Mouse (Mus musculus) testis, adult 2 months (tissue): ENCODE results near the gene Pigv.

ENCODE experiments used
- CTCF ChIP-seq: fragments of 200-500 bp; IDR thresholded peaks from 2 replicates; pipeline ENCODE4 v1.5.1; 2012; ENCODE audit warnings: low read depth, mild to moderate bottlenecking, inconsistent platforms, low read length, moderate library complexity; ENCODE audit not compliant: control insufficient read depth, insufficient read depth, insufficient replicate concordance
- POLR2A ChIP-seq: fragments of 200-500 bp; IDR thresholded peaks from 2 replicates; pipeline ENCODE4 v1.6.1; 2012; ENCODE audit warnings: low read depth, mild to moderate bottlenecking, inconsistent platforms, low read length, moderate library complexity; ENCODE audit not compliant: control insufficient read depth

DNA sequence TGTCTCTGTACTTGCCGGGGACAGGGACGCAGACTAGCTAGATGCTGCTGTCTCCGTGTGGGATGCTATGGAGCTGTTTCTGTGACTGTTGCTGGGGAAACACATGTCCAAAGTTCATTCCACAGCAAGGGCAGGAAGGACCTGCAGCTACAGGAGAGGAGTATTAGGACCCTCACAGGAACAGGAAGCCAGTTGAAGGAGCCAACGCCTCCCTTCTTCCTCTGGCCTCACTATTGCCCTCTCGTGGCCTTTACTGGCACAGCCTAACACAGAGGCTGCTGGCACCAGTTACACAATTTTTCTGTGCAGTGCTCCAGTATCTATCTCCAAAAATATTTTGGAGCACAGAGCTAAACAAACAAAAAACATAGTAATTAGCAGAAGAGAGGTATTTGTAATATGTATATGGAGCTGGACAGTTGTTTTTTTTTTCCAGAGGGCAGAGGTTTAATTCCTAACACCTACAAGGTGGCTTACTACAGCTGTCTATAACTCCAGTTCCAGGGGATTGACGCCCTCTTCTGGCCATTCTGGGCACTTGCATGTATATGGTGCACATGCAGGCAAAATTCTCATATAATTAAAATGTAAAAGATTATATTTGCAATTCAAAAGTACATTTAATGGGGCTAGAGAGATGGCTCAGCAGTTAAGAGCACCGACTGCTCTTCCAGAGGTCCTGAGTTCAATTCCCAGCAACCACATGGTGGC, 22.3 kb downstream of the Pigv start, which contains the start of gene Zdhhc18:
- TF ChIP-seq CTCF: peak; percentile 80; the same call in 1 of the 2 replicates
- peak; percentile 26; the same call in 1 of the 2 replicates for TF ChIP-seq POLR2A
